Mouse (Mus musculus) MEL (cell line): Measurements from ENCODE around the gene Erlin1. TPM values are rescaled to one million over a fixed set of nuclear protein-coding genes. Genes with fewer than 3 reads are reported as not detected.

Experiments
- DNase-seq: peaks from one replicate; pipeline ENCODE4 v3.0.0; 2011; ENCODE audit warnings: low read depth, low spot score
- H3K27ac ChIP-seq: 2 replicates; pipeline ENCODE4 v1.5.1; 2012; ENCODE audit warnings: low read depth, mild to moderate bottlenecking, control low read depth, low read length, moderate library complexity; ENCODE audit not compliant: control insufficient read depth
- H3K27me3 ChIP-seq, 2 experiments: fragments of 150-350 bp in 1 of 2; sonication (generic) in 1 of 2; 2 replicates each; pipeline ENCODE4 v1.6.1; 2012; ENCODE audit warnings: low read length in 2 of 2, mild to moderate bottlenecking in 2 of 2, improper control_type of control experiment in 1 of 2, moderate library complexity in 1 of 2; ENCODE audit not compliant: insufficient read depth in 2 of 2, control insufficient read depth in 1 of 2
- H3K36me3 ChIP-seq, 2 experiments: 2 replicates each; pipeline ENCODE4 v1.6.1; 2012 to 2014; ENCODE audit warnings: low read length in 2 of 2, improper control_type of control experiment in 1 of 2, inconsistent platforms in 1 of 2, mild to moderate bottlenecking in 1 of 2; ENCODE audit not compliant: insufficient read depth in 2 of 2, control insufficient read depth in 1 of 2
- H3K4me1 ChIP-seq, 2 experiments: fragments of 150-350 bp in 1 of 2; sonication (generic) in 1 of 2; 2 replicates each; pipeline ENCODE4 v1.6.1; 2012; ENCODE audit warnings: low read length in 2 of 2, improper control_type of control experiment in 1 of 2, mild to moderate bottlenecking in 1 of 2; ENCODE audit not compliant: insufficient read depth in 2 of 2, control insufficient read depth in 1 of 2
- H3K4me3 ChIP-seq, 2 experiments: fragments of 150-350 bp in 1 of 2; sonication (generic) in 1 of 2; 2 replicates each; pipeline ENCODE4 v1.5.1; 2012; ENCODE audit warnings: low read depth in 2 of 2, low read length in 2 of 2, mild to moderate bottlenecking in 2 of 2, moderate library complexity in 2 of 2, control low read depth in 1 of 2, improper control_type of control experiment in 1 of 2; ENCODE audit not compliant: control insufficient read depth in 1 of 2, insufficient read depth in 1 of 2
- H3K79me2 ChIP-seq: 2 replicates; pipeline ENCODE4 v1.6.1; 2012; ENCODE audit warnings: mild to moderate bottlenecking, low read length, moderate library complexity; ENCODE audit not compliant: control insufficient read depth, poor library complexity, insufficient read depth
- H3K9ac ChIP-seq: 2 replicates; pipeline ENCODE4 v1.6.1; 2012; ENCODE audit warnings: low read depth, mild to moderate bottlenecking, control low read depth, low read length, moderate library complexity; ENCODE audit not compliant: control insufficient read depth, poor library complexity, severe bottlenecking
- H3K9me3 ChIP-seq: fragments of 150-350 bp; sonication (generic); replicated peaks from 2 replicates; pipeline ENCODE4 v1.6.1; 2012; ENCODE audit warnings: mild to moderate bottlenecking, low read length, improper control_type of control experiment, moderate library complexity; ENCODE audit not compliant: insufficient read depth
- CHD1 ChIP-seq: IDR thresholded peaks from 2 replicates; pipeline ENCODE4 v1.6.1; 2012; ENCODE audit warnings: low read depth, mild to moderate bottlenecking, inconsistent platforms, low read length, improper control_type of control experiment
- CTCF ChIP-seq, 3 experiments: IDR thresholded peaks in 2 of 3; conservative IDR thresholded peaks in 1 of 3; 2 replicates each; pipeline ENCODE4 v1.5.1; 2011 to 2012; ENCODE audit warnings: low read length in 3 of 3, low read depth in 2 of 3, mild to moderate bottlenecking in 2 of 3, improper control_type of control experiment in 1 of 3, inconsistent platforms in 1 of 3, mixed read lengths in 1 of 3, moderate library complexity in 1 of 3; ENCODE audit not compliant: control insufficient read depth in 1 of 3, insufficient read depth in 1 of 3, poor library complexity in 1 of 3, severe bottlenecking in 1 of 3
- E2F4 ChIP-seq: IDR thresholded peaks from 2 replicates; pipeline ENCODE4 v1.6.1; 2011; ENCODE audit warnings: low read depth, low read length, improper control_type of control experiment, borderline replicate concordance
- ELF1 ChIP-seq: IDR thresholded peaks from 2 replicates; pipeline ENCODE4 v1.6.1; 2014; ENCODE audit warnings: low read depth, mild to moderate bottlenecking, inconsistent platforms, low read length, improper control_type of control experiment, moderate library complexity
- EP300 ChIP-seq, 2 experiments: IDR thresholded peaks; 2 replicates each; pipeline ENCODE4 v1.6.1; 2011; ENCODE audit warnings: improper control_type of control experiment in 2 of 2, low read length in 2 of 2, low read depth in 1 of 2, mild to moderate bottlenecking in 1 of 2
- GATA1 ChIP-seq: IDR thresholded peaks from 2 replicates; pipeline ENCODE4 v1.6.1; 2011; ENCODE audit warnings: low read depth, low read length, improper control_type of control experiment
- HCFC1 ChIP-seq: IDR thresholded peaks from 2 replicates; pipeline ENCODE4 v1.6.1; 2012; ENCODE audit warnings: low read depth, mild to moderate bottlenecking, inconsistent platforms, low read length, improper control_type of control experiment, moderate library complexity
- MEF2A ChIP-seq: IDR thresholded peaks from 2 replicates; pipeline ENCODE4 v1.6.1; 2014; ENCODE audit warnings: low read depth, mild to moderate bottlenecking, inconsistent platforms, low read length, improper control_type of control experiment; ENCODE audit not compliant: poor library complexity, insufficient replicate concordance, severe bottlenecking; ENCODE audit errors: extremely low read depth
- MXI1 ChIP-seq: IDR thresholded peaks from 2 replicates; pipeline ENCODE4 v1.6.1; 2011; ENCODE audit warnings: mild to moderate bottlenecking, low read depth, low read length, improper control_type of control experiment
- MYB ChIP-seq: IDR thresholded peaks from 2 replicates; pipeline ENCODE4 v1.6.1; 2011; ENCODE audit warnings: mild to moderate bottlenecking, low read depth, low read length, improper control_type of control experiment
- MYC ChIP-seq: IDR thresholded peaks from 2 replicates; pipeline ENCODE4 v1.6.1; 2011; ENCODE audit warnings: low read depth, mild to moderate bottlenecking, low read length, improper control_type of control experiment, moderate library complexity
- NRF1 ChIP-seq: IDR thresholded peaks from 2 replicates; pipeline ENCODE4 v1.6.1; 2014; ENCODE audit warnings: low read depth, mild to moderate bottlenecking, inconsistent platforms, low read length, improper control_type of control experiment, moderate library complexity; ENCODE audit not compliant: poor library complexity, insufficient read depth, severe bottlenecking
- POLR2A ChIP-seq, 2 experiments: IDR thresholded peaks; 2 replicates each; pipeline ENCODE4 v1.6.1; 2011 to 2012; ENCODE audit warnings: low read length in 2 of 2, mild to moderate bottlenecking in 2 of 2, control low read depth in 1 of 2, improper control_type of control experiment in 1 of 2, low read depth in 1 of 2, moderate library complexity in 1 of 2; ENCODE audit not compliant: control insufficient read depth in 1 of 2, insufficient read depth in 1 of 2, poor library complexity in 1 of 2
- POLR2AphosphoS2 ChIP-seq: IDR thresholded peaks from 2 replicates; pipeline ENCODE4 v1.6.1; 2011; ENCODE audit warnings: low read length, improper control_type of control experiment
- POLR2AphosphoS5 ChIP-seq: IDR thresholded peaks from 2 replicates; pipeline ENCODE4 v1.6.1; 2012; ENCODE audit warnings: low read depth, borderline replicate concordance, mild to moderate bottlenecking, inconsistent platforms, low read length, moderate library complexity, mixed read lengths
- RCOR1 ChIP-seq: IDR thresholded peaks from 2 replicates; pipeline ENCODE4 v1.6.1; 2012; ENCODE audit warnings: low read depth, mild to moderate bottlenecking, inconsistent platforms, low read length, improper control_type of control experiment
- SMC3 ChIP-seq: IDR thresholded peaks from 2 replicates; pipeline ENCODE4 v1.6.1; 2011; ENCODE audit warnings: low read depth, low read length, improper control_type of control experiment
- TAL1 ChIP-seq: IDR thresholded peaks from 2 replicates; pipeline ENCODE4 v1.6.1; 2012; ENCODE audit warnings: mild to moderate bottlenecking, inconsistent platforms, low read length, moderate library complexity, mixed read lengths
- TCF12 ChIP-seq: IDR thresholded peaks from 2 replicates; pipeline ENCODE4 v1.6.1; 2014; ENCODE audit warnings: low read depth, mild to moderate bottlenecking, inconsistent platforms, low read length, improper control_type of control experiment, moderate library complexity
- USF1 ChIP-seq: IDR thresholded peaks from 2 replicates; pipeline ENCODE4 v1.6.1; 2014; ENCODE audit warnings: low read depth, mild to moderate bottlenecking, inconsistent platforms, low read length, improper control_type of control experiment, moderate library complexity
- USF2 ChIP-seq, 2 experiments: IDR thresholded peaks; 2 replicates each; pipeline ENCODE4 v1.6.1; 2011 to 2012; ENCODE audit warnings: improper control_type of control experiment in 2 of 2, low read length in 2 of 2, borderline replicate concordance in 1 of 2, inconsistent platforms in 1 of 2, low read depth in 1 of 2, mild to moderate bottlenecking in 1 of 2; ENCODE audit not compliant: insufficient read depth in 1 of 2
- ZKSCAN1 ChIP-seq: IDR thresholded peaks from 2 replicates; pipeline ENCODE4 v1.6.1; 2012; ENCODE audit warnings: low read depth, mild to moderate bottlenecking, inconsistent platforms, low read length, improper control_type of control experiment, moderate library complexity
- ZMIZ1 ChIP-seq: IDR thresholded peaks from 2 replicates; pipeline ENCODE4 v1.6.1; 2012; ENCODE audit warnings: low read depth, mild to moderate bottlenecking, inconsistent platforms, low read length, improper control_type of control experiment, moderate library complexity
- polyA plus RNA-seq, 2 experiments: library from polyadenylated mRNA; stranded (reverse) in 1 of 2; unstranded in 1 of 2; fragments of >175 nt in 1 of 2; fragments of >200 nt in 1 of 2; gene quantifications; 2 replicates each; pipeline versions ENCODE4 v1.2.1 to v1.2.4; 2012; ENCODE audit warnings: low replicate concordance in 2 of 2, low read depth in 1 of 2; ENCODE audit not compliant: insufficient read length in 2 of 2, insufficient read depth in 1 of 2, missing spikeins in 1 of 2
- total RNA-seq: library from RNA; depleted of rRNA; stranded (reverse); fragments of 300-350 nt; gene quantifications from 2 replicates; pipeline ENCODE4 v1.2.3, GENCODE M21; 2012

Erlin1 gene
- total and polyA plus RNA-seq, 3 experiments: 25.0 to 108 (median 39.5) TPM

DNA sequence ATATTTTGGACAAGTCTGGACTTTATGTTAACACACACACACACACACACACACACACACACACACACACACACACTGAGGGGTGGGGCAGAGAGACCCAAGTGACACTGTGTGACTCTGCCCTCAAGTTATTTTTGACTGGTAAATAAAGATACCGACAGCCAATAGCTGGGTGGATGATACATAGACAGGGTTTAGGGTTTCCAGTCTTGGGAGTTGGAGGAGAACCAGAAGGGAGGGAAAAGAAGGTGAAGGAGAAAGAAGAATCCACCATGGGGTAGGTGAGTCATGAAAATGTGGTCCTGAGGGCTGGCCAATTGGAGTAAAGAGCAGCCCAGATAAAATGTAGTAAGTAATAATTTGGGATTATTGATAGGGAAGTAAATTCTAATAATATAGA is 69.5 kb downstream of the Erlin1 start:
- H3K36me3 ChIP-seq: no peaks in the 10 kb centered on the region
- H3K4me3 ChIP-seq: no peak overlapping the region
- H3K9ac ChIP-seq: no peak overlapping the region
- no peak overlapping the region for H3K27ac ChIP-seq
- H3K79me2 ChIP-seq: no peaks in the 10 kb centered on the region
- DNase-seq: no peak
- TF ChIP-seq TCF12 (no peak), TAL1 (no peak), POLR2AphosphoS5 (no peak), CHD1 (no peak), POLR2AphosphoS2 (no peak), USF2 (IDR thresholded peaks at IDR 0.05; ENCODE audit: borderline replicate concordance in 1 of 2, insufficient read depth in 1 of 2, low read depth in 1 of 2, low read length in 2 of 2) (no peak), E2F4 (no peak)
- no peaks in the 10 kb centered on the region for H3K4me1 ChIP-seq
- no peaks in the 10 kb centered on the region for H3K9me3 ChIP-seq
- H3K27me3 ChIP-seq: peaks cover 19 to 25% of the 10 kb centered on the region in 2 experiments

GRCm38 (mm10) chr19:43998802-43999527 is 70.6 kb downstream of the Erlin1 start:
- no peak for DNase-seq
- Histone ChIP-seq H3K27me3 (peaks cover 16 to 22% of the 10 kb centered on the region in 2 experiments), H3K36me3 (no peaks in the 10 kb centered on the region), H3K9me3 (no peaks in the 10 kb centered on the region), H3K4me1 (no peaks in the 10 kb centered on the region), H3K27ac (no peak overlapping the region), H3K79me2 (no peaks in the 10 kb centered on the region), H3K4me3 (no peak overlapping the region), H3K9ac (no peak overlapping the region)
- TF ChIP-seq ZMIZ1: no peak
- no peak for TF ChIP-seq E2F4
- no peak for TF ChIP-seq USF2 (IDR thresholded peaks at IDR 0.05; ENCODE audit: borderline replicate concordance in 1 of 2, insufficient read depth in 1 of 2, low read depth in 1 of 2, low read length in 2 of 2)
- no peak for TF ChIP-seq MYC
- TF ChIP-seq TCF12: no peak
- TF ChIP-seq EP300 (IDR thresholded peaks at IDR 0.05; ENCODE audit: low read depth in 1 of 2, low read length in 2 of 2): no peak
- no peak for TF ChIP-seq SMC3
- TF ChIP-seq MYB: no peak
- TF ChIP-seq RCOR1: no peak
- TF ChIP-seq CTCF (IDR thresholded peaks at IDR 0.05 in 2 of 3, conservative IDR thresholded peaks at IDR 0.05 in 1 of 3; ENCODE audit: control insufficient read depth in 1 of 3, insufficient read depth in 1 of 3, low read depth in 2 of 3, low read length in 3 of 3, poor library complexity in 1 of 3, severe bottlenecking in 1 of 3): no peak
- TF ChIP-seq HCFC1: no peak
- no peak for TF ChIP-seq USF1
- no peak for TF ChIP-seq ELF1
- TF ChIP-seq ZKSCAN1: no peak
- TF ChIP-seq MEF2A: no peak
- no peak for TF ChIP-seq MXI1
- TF ChIP-seq NRF1: no peak
- no peak for TF ChIP-seq GATA1
- no peak for TF ChIP-seq POLR2A (IDR thresholded peaks at IDR 0.05; ENCODE audit: control insufficient read depth in 1 of 2, insufficient read depth in 1 of 2, low read depth in 1 of 2, low read length in 2 of 2, poor library complexity in 1 of 2)
